Mouse (Mus musculus) MEL (cell line): ENCODE measurements around the gene Mcfd2. TPM values are rescaled to one million over a fixed set of nuclear protein-coding genes. Genes with fewer than 3 reads are reported as not detected.
A peak's percentile ranks its signal among the peaks of the same experiment; 100 is the strongest.

Experiments used
- DNase-seq: peaks from one replicate; pipeline ENCODE4 v3.0.0; 2011; ENCODE audit warnings: low read depth, low spot score
- H3K27ac ChIP-seq: 2 replicates; pipeline ENCODE4 v1.5.1; 2012; ENCODE audit warnings: low read depth, mild to moderate bottlenecking, control low read depth, low read length, moderate library complexity; ENCODE audit not compliant: control insufficient read depth
- H3K27me3 ChIP-seq, 2 experiments: fragments of 150-350 bp in 1 of 2; sonication (generic) in 1 of 2; 2 replicates each; pipeline ENCODE4 v1.6.1; 2012; ENCODE audit warnings: low read length in 2 of 2, mild to moderate bottlenecking in 2 of 2, improper control_type of control experiment in 1 of 2, moderate library complexity in 1 of 2; ENCODE audit not compliant: insufficient read depth in 2 of 2, control insufficient read depth in 1 of 2
- H3K36me3 ChIP-seq, 2 experiments: 2 replicates each; pipeline ENCODE4 v1.6.1; 2012 to 2014; ENCODE audit warnings: low read length in 2 of 2, improper control_type of control experiment in 1 of 2, inconsistent platforms in 1 of 2, mild to moderate bottlenecking in 1 of 2; ENCODE audit not compliant: insufficient read depth in 2 of 2, control insufficient read depth in 1 of 2
- H3K4me1 ChIP-seq, 2 experiments: fragments of 150-350 bp in 1 of 2; sonication (generic) in 1 of 2; 2 replicates each; pipeline ENCODE4 v1.6.1; 2012; ENCODE audit warnings: low read length in 2 of 2, improper control_type of control experiment in 1 of 2, mild to moderate bottlenecking in 1 of 2; ENCODE audit not compliant: insufficient read depth in 2 of 2, control insufficient read depth in 1 of 2
- H3K4me3 ChIP-seq, 2 experiments: fragments of 150-350 bp in 1 of 2; sonication (generic) in 1 of 2; 2 replicates each; pipeline ENCODE4 v1.5.1; 2012; ENCODE audit warnings: low read depth in 2 of 2, low read length in 2 of 2, mild to moderate bottlenecking in 2 of 2, moderate library complexity in 2 of 2, control low read depth in 1 of 2, improper control_type of control experiment in 1 of 2; ENCODE audit not compliant: control insufficient read depth in 1 of 2, insufficient read depth in 1 of 2
- H3K79me2 ChIP-seq: 2 replicates; pipeline ENCODE4 v1.6.1; 2012; ENCODE audit warnings: mild to moderate bottlenecking, low read length, moderate library complexity; ENCODE audit not compliant: control insufficient read depth, poor library complexity, insufficient read depth
- H3K9ac ChIP-seq: 2 replicates; pipeline ENCODE4 v1.6.1; 2012; ENCODE audit warnings: low read depth, mild to moderate bottlenecking, control low read depth, low read length, moderate library complexity; ENCODE audit not compliant: control insufficient read depth, poor library complexity, severe bottlenecking
- H3K9me3 ChIP-seq: fragments of 150-350 bp; sonication (generic); replicated peaks from 2 replicates; pipeline ENCODE4 v1.6.1; 2012; ENCODE audit warnings: mild to moderate bottlenecking, low read length, improper control_type of control experiment, moderate library complexity; ENCODE audit not compliant: insufficient read depth
- CTCF ChIP-seq, 3 experiments: IDR thresholded peaks in 2 of 3; conservative IDR thresholded peaks in 1 of 3; 2 replicates each; pipeline ENCODE4 v1.5.1; 2011 to 2012; ENCODE audit warnings: low read length in 3 of 3, low read depth in 2 of 3, mild to moderate bottlenecking in 2 of 3, improper control_type of control experiment in 1 of 3, inconsistent platforms in 1 of 3, mixed read lengths in 1 of 3, moderate library complexity in 1 of 3; ENCODE audit not compliant: control insufficient read depth in 1 of 3, insufficient read depth in 1 of 3, poor library complexity in 1 of 3, severe bottlenecking in 1 of 3
- E2F4 ChIP-seq: IDR thresholded peaks from 2 replicates; pipeline ENCODE4 v1.6.1; 2011; ENCODE audit warnings: low read depth, low read length, improper control_type of control experiment, borderline replicate concordance
- ELF1 ChIP-seq: IDR thresholded peaks from 2 replicates; pipeline ENCODE4 v1.6.1; 2014; ENCODE audit warnings: low read depth, mild to moderate bottlenecking, inconsistent platforms, low read length, improper control_type of control experiment, moderate library complexity
- EP300 ChIP-seq, 2 experiments: IDR thresholded peaks; 2 replicates each; pipeline ENCODE4 v1.6.1; 2011; ENCODE audit warnings: improper control_type of control experiment in 2 of 2, low read length in 2 of 2, low read depth in 1 of 2, mild to moderate bottlenecking in 1 of 2
- GATA1 ChIP-seq: IDR thresholded peaks from 2 replicates; pipeline ENCODE4 v1.6.1; 2011; ENCODE audit warnings: low read depth, low read length, improper control_type of control experiment
- MXI1 ChIP-seq: IDR thresholded peaks from 2 replicates; pipeline ENCODE4 v1.6.1; 2011; ENCODE audit warnings: mild to moderate bottlenecking, low read depth, low read length, improper control_type of control experiment
- MYB ChIP-seq: IDR thresholded peaks from 2 replicates; pipeline ENCODE4 v1.6.1; 2011; ENCODE audit warnings: mild to moderate bottlenecking, low read depth, low read length, improper control_type of control experiment
- MYC ChIP-seq: IDR thresholded peaks from 2 replicates; pipeline ENCODE4 v1.6.1; 2011; ENCODE audit warnings: low read depth, mild to moderate bottlenecking, low read length, improper control_type of control experiment, moderate library complexity
- NRF1 ChIP-seq: IDR thresholded peaks from 2 replicates; pipeline ENCODE4 v1.6.1; 2014; ENCODE audit warnings: low read depth, mild to moderate bottlenecking, inconsistent platforms, low read length, improper control_type of control experiment, moderate library complexity; ENCODE audit not compliant: poor library complexity, insufficient read depth, severe bottlenecking
- POLR2A ChIP-seq, 2 experiments: IDR thresholded peaks; 2 replicates each; pipeline ENCODE4 v1.6.1; 2011 to 2012; ENCODE audit warnings: low read length in 2 of 2, mild to moderate bottlenecking in 2 of 2, control low read depth in 1 of 2, improper control_type of control experiment in 1 of 2, low read depth in 1 of 2, moderate library complexity in 1 of 2; ENCODE audit not compliant: control insufficient read depth in 1 of 2, insufficient read depth in 1 of 2, poor library complexity in 1 of 2
- RAD21 ChIP-seq: IDR thresholded peaks from 2 replicates; pipeline ENCODE4 v1.6.1; 2011; ENCODE audit warnings: mild to moderate bottlenecking, low read depth, low read length, improper control_type of control experiment
- TAL1 ChIP-seq: IDR thresholded peaks from 2 replicates; pipeline ENCODE4 v1.6.1; 2012; ENCODE audit warnings: mild to moderate bottlenecking, inconsistent platforms, low read length, moderate library complexity, mixed read lengths
- UBTF ChIP-seq: IDR thresholded peaks from 2 replicates; pipeline ENCODE4 v1.6.1; 2012; ENCODE audit warnings: low read depth, mild to moderate bottlenecking, inconsistent platforms, low read length, improper control_type of control experiment, moderate library complexity, borderline replicate concordance; ENCODE audit not compliant: insufficient read depth
- ZC3H11A ChIP-seq: IDR thresholded peaks from 2 replicates; pipeline ENCODE4 v1.6.1; 2012; ENCODE audit warnings: low read depth, mild to moderate bottlenecking, inconsistent platforms, low read length, improper control_type of control experiment
- ZKSCAN1 ChIP-seq: IDR thresholded peaks from 2 replicates; pipeline ENCODE4 v1.6.1; 2012; ENCODE audit warnings: low read depth, mild to moderate bottlenecking, inconsistent platforms, low read length, improper control_type of control experiment, moderate library complexity
- polyA plus RNA-seq, 2 experiments: library from polyadenylated mRNA; stranded (reverse) in 1 of 2; unstranded in 1 of 2; fragments of >175 nt in 1 of 2; fragments of >200 nt in 1 of 2; gene quantifications; 2 replicates each; pipeline versions ENCODE4 v1.2.1 to v1.2.4; 2012; ENCODE audit warnings: low replicate concordance in 2 of 2, low read depth in 1 of 2; ENCODE audit not compliant: insufficient read length in 2 of 2, insufficient read depth in 1 of 2, missing spikeins in 1 of 2
- total RNA-seq: library from RNA; depleted of rRNA; stranded (reverse); fragments of 300-350 nt; gene quantifications from 2 replicates; pipeline ENCODE4 v1.2.3, GENCODE M21; 2012

Gene Mcfd2
- total and polyA plus RNA-seq, 3 experiments: 50.4 to 52.6 TPM; not detected in 1

DNA sequence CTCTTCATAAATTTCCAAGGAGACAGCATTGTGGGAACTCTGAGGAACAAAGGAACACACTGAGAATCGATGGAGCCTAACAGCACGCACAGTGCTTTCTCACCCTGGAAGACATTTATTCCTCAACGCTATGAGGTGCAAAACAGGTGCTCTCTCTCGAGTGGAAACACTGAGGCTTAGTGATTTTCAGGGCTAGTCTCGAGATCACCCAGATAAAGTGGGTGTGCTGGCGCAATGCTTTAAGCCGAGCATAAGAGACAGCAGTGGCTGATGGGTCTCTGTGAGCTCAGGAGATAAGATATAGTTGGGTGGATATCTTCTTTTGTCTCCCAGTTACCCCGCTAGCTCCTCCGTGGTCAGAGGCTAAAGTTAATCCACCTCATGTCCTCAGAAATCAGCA is 19.6 kb downstream of the Mcfd2 start:
- no peaks in the 10 kb centered on the region; a peak in 1 of 4 replicates for H3K27me3 ChIP-seq
- H3K4me1 ChIP-seq: no peaks in the 10 kb centered on the region
- peak; percentile 14 for DNase-seq
- H3K4me3 ChIP-seq: no peak overlapping the region
- no peaks in the 10 kb centered on the region for H3K79me2 ChIP-seq
- H3K9me3 ChIP-seq: no peaks in the 10 kb centered on the region
- no peak for TF ChIP-seq POLR2A (IDR thresholded peaks at IDR 0.05; ENCODE audit: control insufficient read depth in 1 of 2, insufficient read depth in 1 of 2, low read depth in 1 of 2, low read length in 2 of 2, poor library complexity in 1 of 2)
- no peak for TF ChIP-seq ZC3H11A
- TF ChIP-seq MXI1: no peak
- TF ChIP-seq GATA1: peak; percentile 19; the same call in 1 of the 2 replicates
- no peak for TF ChIP-seq ZKSCAN1
- no peak for TF ChIP-seq MYC
- TF ChIP-seq TAL1: no peak
- TF ChIP-seq UBTF: no peak
- H3K9ac ChIP-seq: no peak overlapping the region
- no peak overlapping the region for H3K27ac ChIP-seq
- peaks cover 0 to 2% of the 10 kb centered on the region in 2 experiments; a peak in 1 of 4 replicates for H3K36me3 ChIP-seq

GRCm38 (mm10) chr17:87237826-87238225 is 27.9 kb downstream of the Mcfd2 start:
- Histone ChIP-seq H3K36me3 (no peaks in the 10 kb centered on the region), H3K27me3 (no peaks in the 10 kb centered on the region), H3K4me1 (no peaks in the 10 kb centered on the region), H3K9ac (no peak overlapping the region), H3K27ac (no peak overlapping the region), H3K9me3 (no peaks in the 10 kb centered on the region), H3K4me3 (no peak overlapping the region), H3K79me2 (no peaks in the 10 kb centered on the region)
- TF ChIP-seq MYB (no peak), MYC (no peak), ZC3H11A (no peak), ELF1 (no peak), NRF1 (no peak), E2F4 (no peak), EP300 (IDR thresholded peaks at IDR 0.05; ENCODE audit: low read depth in 1 of 2, low read length in 2 of 2) (no peak), ZKSCAN1 (no peak), CTCF (IDR thresholded peaks at IDR 0.05 in 2 of 3, conservative IDR thresholded peaks at IDR 0.05 in 1 of 3; ENCODE audit: control insufficient read depth in 1 of 3, insufficient read depth in 1 of 3, low read depth in 2 of 3, low read length in 3 of 3, poor library complexity in 1 of 3, severe bottlenecking in 1 of 3) (no peak), RAD21 (no peak), GATA1 (no peak)
- DNase-seq: no peak
